Mouse (Mus musculus) lung, adult 2 months (tissue): Measurements from ENCODE around the gene Mafk.
"Not testable (repeated sequence)": the region's sequence is repeated elsewhere in the genome, so short reads cannot be mapped to it uniquely, and the experiment has no call there.

Experiments used
- CTCF ChIP-seq: fragments of 200-500 bp; IDR thresholded peaks from 2 replicates; pipeline ENCODE4 v1.5.1; 2011; ENCODE audit warnings: mild to moderate bottlenecking, low read length, control low read depth; ENCODE audit not compliant: insufficient read depth
- POLR2A ChIP-seq: fragments of 200-500 bp; IDR thresholded peaks from 2 replicates; pipeline ENCODE4 v1.6.1; 2011; ENCODE audit warnings: low read depth, mild to moderate bottlenecking, control low read depth, low read length, borderline replicate concordance; ENCODE audit errors: extremely low read depth

GRCm38 (mm10) chr5:139742640-139743039 lies 48.7 kb upstream of the Mafk start:
- TF ChIP-seq CTCF, POLR2A: not testable (repeated sequence)
